Mouse (Mus musculus): ENCODE data around the gene Inpp5a.

The Inpp5a gene

DNA sequence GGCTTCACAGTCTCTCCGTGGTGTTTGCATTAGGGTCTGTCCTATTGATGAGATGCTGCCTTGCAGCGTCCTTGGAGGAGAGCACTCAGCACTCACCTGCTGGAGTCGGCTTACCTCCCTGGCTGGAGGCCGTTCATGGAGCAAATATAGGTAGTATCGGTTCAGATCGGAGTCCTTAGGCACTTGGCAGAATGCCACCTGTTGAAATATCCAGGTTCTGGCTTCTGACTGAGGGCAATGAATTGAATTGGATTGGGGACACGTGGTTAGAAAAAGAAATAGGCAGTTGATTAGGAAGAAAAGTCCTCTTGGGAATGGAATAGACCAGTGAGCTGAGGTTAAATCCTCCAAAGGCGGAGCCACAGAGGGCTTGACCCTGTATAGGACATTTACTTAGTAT lies 12.9 kb downstream of the Inpp5a start:
- no peak for DNase-seq

DNA sequence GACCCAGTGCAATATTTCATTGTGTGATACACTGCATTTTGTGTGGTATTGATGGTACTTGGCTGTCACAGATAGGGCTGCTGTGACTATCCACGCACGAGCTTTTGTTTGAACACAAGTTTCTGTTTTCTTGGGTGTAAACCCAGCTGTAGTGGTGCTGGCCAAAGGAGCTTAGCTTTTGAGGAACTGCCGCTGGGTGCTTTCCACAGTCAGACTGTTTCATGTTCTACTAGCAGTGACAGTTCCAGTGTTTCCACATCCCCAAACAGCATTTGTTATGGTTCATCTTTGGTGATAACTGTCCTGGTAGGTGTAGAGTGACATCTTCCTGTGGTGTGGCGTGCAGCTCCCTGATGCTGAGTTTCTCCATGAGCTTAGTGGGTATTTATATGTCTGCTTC lies 13.8 kb downstream of the Inpp5a start:
- DNase-seq, result peak; percentile 90

DNA sequence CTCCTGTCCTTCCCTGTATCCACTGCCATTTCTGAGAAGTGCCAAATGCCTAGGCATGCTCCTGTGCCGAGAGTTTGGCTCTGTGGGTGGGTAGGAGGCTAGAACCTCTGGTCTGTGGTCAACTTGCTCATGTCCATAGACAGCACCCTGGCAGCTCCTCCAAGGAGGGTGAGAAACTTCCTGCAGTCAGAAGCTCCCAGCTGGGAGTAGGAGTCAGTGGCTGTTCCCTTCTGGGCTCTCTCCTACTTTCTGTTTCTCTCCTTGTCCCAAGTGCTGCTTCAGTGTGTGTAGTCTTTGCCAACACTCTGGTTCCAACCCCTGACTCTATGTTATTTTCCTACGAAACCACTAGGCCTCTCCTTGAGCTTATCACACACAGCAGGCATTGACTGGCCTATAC lies 17.7 kb downstream of the Inpp5a start:
- DNase-seq, result peak; percentile 89

DNA sequence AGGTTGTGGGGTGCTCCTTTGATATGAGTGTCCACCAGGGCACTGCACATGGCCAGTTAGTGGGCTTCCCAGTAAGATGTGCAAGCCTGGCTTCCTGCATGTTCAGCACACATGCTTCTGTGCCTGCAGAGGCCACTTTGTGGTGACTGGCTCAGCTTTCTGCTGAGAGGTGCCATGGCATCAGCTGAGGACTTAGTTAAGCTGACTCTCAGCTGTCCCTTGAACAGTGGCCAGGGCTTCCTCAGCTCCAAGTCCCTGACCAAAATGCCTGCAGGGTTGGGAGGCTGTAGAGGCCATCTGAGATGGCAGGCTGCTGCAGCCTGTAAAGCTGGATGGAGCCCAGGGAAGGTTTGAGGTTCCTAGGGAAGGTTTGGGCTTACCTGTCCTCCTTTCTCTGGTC lies 19.1 kb downstream of the Inpp5a start:
- DNase-seq, result peak; percentile 91

DNA sequence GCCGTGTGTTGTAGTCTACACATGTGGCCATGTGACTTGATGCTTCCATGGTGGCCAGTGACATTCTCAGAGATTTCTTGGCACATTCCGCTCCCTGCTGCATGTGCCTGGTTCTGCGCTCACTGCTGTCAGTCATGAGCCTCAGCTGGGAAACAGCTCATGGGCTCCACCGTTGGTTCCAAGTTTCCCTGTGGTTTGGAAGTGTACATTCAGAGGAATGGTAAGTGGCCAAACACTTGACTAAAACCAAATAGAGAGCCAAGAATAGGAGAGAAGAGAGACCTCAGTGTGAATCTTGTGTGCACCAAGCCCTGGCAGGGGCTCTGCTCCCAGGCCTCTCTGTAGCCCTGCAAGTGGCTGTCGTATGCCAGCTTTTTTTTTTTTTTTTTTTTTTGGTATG lies 21.0 kb downstream of the Inpp5a start:
- no peak for DNase-seq

DNA sequence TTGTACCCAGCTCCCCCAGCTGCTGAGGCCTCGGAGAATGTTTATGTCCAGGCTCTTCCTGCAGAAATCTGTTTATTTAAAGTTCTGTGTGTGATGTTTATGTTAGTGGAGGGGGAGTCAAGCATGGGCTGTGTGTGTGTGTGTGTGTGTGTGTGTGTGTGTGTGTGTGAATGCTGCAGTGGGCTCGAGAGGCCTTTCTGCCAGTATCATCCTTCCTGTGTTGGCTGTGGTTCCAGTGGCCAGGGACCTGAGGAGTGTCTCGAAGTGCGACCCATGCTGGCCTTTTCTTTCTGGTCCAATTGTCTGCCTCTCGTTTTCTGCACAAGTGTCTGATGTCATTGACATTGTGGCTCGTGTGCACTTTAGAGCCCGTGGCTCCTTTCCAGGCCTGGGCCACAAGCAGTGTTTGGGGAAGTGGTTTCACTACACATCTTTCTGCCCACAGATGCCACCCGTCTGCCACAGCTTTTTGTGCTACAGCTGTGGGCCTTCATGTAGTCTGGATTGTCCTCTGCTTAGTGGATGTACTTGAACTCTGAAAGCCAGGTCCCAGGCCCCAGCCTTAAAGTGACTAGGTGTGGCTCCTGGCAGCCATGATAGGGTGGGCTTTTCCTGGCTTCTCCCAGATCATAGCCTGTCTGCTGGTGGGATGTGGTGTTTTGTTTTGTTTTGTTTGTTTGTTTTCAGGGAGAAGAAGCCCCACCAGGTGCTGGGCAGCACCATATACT lies 23.5 kb downstream of the Inpp5a start:
- DNase-seq, result peak; percentile 95

DNA sequence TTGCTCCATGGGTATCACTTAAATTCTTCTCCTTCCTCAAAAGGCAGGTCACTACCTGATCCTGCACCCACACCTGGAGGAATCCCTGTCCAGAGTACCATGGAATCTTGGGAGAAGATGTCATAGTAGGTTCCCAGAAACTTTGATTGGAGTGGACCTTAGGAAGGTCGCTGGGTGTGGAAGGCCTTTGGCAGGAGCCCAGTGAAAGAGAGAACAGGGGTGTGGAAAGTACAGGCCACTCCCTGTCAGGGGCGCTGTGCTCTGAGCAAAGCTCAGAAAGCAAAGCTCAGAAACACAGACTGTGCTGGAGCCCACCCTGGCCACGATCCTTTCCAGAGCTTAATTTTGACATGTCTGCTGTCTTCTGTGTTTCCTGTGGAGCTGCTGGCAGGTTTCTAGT lies 24.5 kb downstream of the Inpp5a start:
- no peak for DNase-seq

DNA sequence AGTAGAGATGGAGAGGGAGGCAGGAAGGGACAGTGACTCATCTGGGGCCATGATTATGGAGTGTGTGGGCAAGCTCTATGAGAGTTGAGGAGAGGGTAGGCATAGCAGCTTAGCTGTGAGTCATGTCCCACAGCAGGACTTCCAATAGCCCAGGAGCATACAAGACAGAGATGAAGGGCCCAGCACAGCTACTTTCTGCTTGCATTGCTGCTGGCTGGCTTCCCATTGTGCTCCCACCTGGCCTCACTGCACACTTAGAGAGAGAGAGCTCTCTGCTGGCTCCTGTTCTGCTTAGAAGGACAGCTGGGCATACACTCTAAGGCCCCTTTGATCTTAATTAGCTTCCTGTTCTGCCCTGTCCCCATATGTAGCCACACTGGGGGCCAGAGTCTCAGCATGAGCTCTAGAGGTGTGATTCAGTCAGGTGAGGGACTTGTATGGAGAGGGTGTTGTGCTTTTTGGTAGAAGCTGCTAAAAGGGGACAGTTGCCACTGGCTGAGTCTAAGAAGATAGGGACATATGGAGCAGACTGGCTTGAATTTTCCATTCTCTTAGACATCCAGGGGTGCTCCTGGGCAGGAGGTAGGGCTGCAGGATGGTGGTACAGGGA lies 26.8 kb downstream of the Inpp5a start:
- no peak for DNase-seq

DNA sequence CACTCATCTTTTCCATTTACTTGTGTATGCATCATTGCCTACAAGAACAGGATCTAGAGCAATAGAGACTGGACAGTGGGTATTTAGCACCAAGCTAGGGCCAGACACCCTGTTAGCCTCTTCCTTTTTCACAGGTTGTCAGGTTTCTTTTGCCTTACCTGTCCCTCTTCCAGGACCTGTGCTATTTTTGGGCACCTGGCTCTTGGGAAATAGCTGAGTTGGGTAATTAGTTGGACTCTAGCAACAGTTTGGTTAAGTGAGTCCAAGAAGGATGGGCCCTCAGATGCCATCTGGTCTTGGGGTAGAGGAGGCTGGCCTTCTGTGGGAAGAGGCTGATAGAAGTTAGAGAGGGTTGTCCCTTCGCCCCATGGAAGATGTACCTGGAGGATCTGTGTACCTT lies 29.5 kb downstream of the Inpp5a start:
- no peak for DNase-seq

DNA sequence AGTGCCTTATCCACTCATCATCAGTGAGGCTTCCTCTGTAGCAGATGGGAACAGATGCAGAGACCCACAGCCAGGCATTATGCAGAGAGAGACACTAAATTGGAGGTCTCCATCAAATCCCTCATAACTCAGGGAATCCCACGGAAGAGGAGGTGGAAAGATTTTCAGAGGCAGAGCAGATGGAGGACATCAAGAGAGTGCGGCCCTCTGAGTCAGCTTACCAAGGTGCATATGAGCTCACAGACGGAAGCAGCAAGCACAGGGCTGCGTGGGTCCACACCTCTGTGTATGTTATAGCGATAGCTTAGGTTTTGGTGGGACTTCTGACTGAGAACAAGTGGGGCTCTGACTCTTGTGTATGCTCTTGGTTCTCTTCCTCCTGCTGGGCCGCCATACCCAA lies 33.9 kb downstream of the Inpp5a start:
- DNase-seq, result no peak

DNA sequence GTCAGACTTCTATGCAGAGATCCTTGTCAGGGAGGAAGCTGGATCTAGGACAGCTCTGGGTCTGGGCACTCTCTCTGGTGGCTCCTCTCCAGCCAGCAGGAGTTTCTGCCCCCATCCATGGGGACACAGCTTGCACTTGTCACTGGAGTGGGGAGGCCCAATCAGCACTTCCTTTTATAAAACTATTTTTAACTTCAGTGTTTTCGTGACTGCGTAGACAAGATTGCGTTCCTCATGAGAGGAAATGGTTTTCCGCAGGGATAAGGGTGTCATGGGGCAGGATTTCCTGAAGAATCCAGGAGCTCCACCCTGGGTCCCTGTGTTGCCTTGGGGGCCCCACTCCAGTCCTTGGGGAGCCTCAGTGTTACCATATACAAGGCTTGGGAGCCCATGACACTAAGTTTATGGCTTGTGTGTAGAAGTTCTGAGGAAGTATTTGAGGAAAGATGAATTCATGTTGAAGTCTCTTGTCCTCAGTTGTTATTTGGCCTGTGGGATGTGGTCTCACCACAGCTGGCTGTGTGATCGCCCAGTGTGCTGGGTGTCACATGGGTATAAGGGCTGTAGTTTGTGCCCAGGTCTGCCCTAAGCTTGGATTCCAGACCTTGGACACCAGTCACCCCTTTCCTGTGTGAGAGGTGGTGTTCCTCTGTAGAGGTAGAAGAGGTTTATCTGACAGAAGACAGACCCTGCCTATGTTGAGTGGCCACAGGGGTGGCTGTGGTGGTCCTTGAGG lies 45.4 kb downstream of the Inpp5a start:
- peak; percentile 99 for DNase-seq

DNA sequence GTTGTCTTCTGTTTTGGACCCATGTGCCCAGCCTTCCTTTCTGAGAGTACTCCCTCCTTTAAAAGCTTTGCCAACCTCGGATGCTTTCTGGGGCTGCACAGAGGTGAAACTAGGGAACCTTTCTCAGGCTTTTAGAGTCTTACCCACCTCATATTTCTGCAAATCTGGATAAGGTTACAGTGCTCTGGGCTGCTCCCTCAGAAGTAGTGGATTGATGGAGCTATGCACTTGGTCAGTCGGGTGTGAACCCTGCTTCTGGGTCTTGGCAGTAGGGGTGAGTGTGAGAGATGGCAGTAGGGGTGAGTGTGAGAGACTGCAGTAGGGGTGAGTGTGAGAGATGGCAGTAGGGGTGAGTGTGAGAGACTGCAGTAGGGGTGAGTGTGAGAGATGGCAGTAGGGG lies 46.0 kb downstream of the Inpp5a start:
- peak; percentile 91 for DNase-seq

DNA sequence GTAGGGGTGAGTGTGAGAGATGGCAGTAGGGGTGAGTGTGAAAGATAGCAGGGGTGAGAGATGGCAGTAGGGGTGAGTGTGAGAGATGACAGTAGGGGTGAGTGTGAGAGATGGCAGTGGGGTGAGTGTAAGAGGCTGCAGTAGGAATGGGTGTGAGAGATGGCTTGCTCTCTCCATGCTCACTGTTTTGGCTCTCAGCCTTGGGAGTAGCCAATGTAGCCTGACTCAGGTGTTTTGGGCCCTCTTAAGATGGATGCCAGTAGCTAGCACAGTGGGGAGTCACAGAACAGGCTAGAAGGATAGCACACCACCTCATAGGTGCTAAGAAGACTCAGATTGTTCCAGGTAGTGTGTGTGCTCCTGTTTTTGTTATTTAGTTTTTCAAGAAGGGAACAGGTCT lies 46.8 kb downstream of the Inpp5a start:
- DNase-seq, result peak; percentile 81

DNA sequence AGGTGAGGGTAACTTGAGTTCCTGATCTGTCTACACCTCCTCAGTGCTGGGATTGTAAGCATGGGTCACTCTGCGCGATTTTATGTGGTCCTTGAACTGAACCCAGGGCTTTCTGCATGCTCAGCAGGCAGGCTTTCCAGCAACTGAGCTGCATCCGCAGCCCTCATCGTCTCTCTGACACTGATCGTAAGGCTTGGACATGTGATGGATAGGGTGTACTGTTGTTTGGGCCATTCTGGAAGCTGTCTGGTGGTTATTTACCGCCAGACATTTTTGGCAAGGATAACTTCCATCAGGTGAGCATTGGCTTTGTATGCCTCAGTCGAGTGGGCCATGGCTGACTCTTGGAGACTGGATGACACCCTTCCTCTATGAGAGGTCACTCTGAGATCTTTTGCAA lies 48.0 kb downstream of the Inpp5a start:
- peak; percentile 91 for DNase-seq

DNA sequence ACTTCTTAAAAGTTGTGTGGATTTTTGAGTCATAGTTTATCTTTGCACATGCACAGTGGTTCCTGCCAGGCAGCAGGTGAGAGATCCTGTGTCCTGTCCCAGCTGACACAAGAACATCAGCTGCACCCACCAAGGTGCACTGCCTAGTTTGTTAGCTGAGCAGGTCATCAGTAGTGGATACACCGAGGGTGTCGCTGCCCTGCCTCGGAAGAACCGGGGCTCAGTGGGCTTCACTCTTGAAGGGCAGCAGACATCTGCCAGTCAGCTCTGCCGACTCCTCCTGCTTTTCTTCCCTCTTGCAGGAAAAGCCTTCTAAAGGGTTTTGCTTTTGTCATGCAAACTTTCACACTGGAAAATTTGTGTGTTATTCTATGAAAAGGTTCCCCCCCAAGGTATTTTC lies 48.6 kb downstream of the Inpp5a start:
- peak; percentile 86 for DNase-seq

DNA sequence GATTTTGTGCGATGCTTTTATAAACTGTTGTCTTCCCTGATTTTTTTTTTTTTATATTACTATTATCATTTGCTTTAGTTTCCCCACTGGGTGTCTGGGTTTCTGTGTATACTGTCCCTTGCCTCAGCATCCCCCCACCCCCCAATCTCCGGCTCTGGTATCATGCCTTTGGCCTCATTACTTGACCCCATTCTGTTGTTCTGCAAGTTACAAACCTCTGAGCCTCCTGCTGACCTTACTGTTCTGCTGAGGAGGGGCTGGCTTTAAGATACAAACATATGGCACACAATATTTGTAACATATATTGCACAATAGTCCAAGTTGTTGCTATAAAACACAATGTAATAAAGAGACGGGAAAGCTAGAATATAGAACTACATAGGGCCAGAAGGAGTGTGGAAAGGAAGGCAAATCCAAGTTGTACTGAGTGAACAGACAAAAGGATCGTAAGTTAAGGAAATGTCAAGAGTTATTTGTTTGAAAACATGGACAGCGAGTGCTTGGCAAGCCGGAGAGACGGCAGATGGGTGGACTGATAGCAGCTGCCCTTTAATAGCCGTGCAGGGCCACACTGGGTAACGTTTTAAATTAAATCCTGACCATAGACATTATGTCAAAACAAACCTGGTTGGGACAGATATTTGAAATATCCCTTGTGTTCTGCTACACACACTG lies 49.2 kb downstream of the Inpp5a start:
- DNase-seq, result peak; percentile 25

DNA sequence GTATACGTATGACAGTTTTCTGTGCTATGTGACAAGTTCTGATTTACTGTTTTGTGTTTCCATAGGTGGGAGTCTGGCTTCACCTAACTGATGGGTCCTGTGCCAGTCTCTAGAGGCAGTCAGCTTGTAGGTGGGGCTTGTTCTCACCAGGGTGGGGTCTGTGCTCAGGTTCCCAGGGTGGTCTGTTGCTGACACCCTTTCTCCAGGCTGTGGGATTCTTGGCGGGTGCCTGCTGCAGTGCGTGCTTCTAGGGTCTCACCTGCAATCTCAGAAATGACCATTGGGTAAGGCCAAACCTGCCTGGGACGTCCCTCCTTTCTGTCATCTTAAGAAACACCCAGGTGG lies 49.7 kb downstream of the Inpp5a start:
- DNase-seq, result no peak

DNA sequence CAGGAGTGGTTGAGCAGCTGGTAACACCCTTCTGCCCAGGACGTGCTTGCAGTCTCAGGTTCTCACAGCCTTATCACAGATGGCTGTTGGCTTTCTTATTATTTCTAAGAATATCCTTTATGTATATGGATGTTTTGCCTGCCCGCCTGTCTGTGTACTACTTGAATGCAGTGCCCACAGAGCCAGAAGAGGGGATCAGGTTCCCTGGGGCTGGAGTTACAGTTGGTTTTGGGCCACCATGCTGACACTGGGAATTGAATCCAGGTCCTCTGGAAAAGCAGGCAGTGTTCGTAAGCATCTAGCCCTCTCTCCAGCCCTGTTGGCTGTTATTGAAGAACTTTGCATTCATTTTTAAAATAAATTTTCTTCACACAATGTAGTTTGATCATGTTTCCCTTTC lies 50.1 kb downstream of the Inpp5a start:
- DNase-seq, result no peak

DNA sequence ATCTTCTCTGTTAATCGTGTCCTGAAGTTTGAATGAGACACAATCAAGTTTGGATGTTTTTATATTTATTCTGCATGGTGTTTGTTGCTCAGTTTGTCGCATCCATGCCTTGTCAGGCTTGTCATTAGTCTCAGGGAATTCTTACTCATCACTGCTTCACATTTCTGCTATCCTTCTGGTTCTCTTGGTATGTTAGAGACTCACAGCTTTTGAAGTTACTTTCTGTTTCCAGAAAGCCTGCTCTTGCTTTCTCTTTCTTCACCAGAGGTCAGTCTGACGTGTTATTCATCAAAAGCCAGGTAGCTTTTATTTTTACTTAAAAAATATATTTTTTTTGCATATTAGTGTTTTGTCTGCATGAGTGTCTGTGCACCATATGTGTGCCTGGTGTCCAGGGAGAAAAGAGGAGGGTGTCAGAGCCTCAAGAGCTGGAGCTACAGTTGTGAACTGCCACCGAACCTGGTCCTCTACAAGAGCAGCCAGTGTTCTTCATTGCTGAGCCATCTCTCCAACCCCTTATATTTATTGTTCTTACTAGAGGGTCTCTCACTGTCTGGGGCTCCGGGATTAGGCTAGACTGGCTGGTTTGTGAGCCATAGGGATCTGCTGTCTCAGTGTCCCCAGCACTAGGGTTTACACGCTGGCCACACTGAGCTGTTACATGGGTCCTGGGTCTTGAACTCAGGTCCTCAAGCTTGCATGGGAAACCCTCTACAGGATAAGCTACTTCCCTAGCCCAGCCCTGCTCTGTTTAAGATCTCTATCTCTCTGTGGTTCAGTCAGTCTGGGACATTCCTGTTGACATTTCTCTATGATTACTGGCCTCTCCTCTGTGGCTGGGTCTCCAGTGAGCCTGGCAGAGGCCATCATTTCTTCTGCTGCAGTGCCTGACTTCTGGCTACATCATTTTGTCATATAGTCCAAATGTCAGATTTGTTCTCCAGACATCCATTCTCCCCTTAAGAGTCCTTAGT lies 51.3 kb downstream of the Inpp5a start:
- peak; percentile 90 for DNase-seq

DNA sequence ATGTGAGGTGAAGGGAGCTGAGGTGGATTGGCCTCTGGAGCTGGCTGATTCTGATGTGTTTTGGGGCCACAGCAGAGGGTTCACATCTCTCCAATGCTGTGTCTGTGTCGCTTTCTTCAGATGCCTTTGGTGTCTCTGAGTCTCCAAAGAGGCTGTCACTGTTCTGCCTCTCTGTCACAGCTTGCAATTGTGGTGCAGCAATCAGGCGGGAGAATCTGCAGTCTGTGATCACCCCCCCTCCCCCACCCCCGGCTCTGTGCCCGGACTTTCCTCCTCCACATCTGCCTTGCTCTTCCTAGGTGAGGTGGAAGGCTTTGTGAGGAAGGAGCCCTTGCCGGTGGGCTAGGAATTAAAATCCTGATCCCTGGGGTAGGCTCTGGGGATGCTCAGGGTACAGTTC lies 52.1 kb downstream of the Inpp5a start:
- no peak for DNase-seq

DNA sequence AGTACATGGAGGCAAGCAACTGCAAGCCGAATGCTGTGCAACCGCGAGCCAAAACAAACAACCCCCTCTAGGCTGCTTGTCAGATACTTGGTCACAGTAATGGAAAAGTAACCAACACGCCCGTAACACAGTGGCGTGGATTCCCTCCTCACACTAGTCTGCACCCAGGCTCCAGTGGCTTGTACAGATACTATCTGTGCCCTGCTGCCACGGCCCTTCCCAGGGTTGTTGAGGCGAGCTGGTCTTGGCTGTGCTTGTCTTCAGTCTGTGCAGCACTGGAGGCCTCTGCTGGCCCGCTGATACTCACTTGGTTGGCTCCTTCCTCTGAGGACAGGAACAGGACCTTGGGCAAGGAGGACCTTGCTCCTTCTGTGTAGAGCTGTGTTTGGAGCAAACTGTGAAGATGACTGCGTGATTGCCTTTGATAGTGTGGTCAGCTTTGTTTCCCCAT lies 52.9 kb downstream of the Inpp5a start:
- DNase-seq, result peak; percentile 98

DNA sequence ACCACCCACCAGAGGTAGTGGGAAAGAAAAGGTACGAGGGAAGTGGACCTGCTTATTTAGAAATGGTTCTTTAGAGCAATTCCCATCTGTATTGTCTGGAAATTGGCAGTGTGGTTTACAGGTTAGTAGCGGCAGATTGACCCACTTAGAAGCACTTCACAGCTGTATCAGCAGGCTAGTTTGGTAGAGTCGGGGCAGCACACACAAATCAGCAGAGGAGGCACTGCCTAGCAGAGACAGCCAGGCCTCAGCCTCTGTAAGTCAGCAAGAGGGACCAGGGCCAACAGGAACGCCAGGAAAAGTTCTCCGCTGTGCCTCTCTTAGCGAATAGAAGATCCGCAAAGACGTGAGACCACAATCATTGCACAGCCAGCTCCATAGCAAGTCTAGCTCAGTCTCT lies 56.7 kb downstream of the Inpp5a start:
- DNase-seq, result peak; percentile 89

All from heart, adult 11 months (tissue).